Mouse (Mus musculus): Measurements from ENCODE around the gene Ppp3cb. TPM values are rescaled to one million over a fixed set of nuclear protein-coding genes. Genes with fewer than 3 reads are reported as not detected.
"Not testable (repeated sequence)": the region's sequence is repeated elsewhere in the genome, so short reads cannot be mapped to it uniquely, and the experiment has no call there.

Ppp3cb gene
- 55.8 and 56.9 TPM in 2 replicates for polyA plus RNA-seq (2014; fragmentation: Nextera tagmentation; extraction: Ambion mirVana)

- H3K36me3 ChIP-seq (ENCODE audit: control insufficient read depth, insufficient read depth, low read length), result no peaks in the 10 kb centered on the region; the same call in 1 of the 2 replicates
- H3K9me3 ChIP-seq (ENCODE audit: control insufficient read depth, low read length), result no peaks in the 10 kb centered on the region
- H3K27me3 ChIP-seq (ENCODE audit: control insufficient read depth, insufficient read depth, low read length), result no peaks in the 10 kb centered on the region
- H3K4me2 ChIP-seq (ENCODE audit: low read depth, severe bottlenecking), result peak within 1 kb of the TSS; percentile 44
- H3K9ac ChIP-seq (ENCODE audit: low read length), result peak within 1 kb of the TSS; percentile 96
- H3K4me1 ChIP-seq (ENCODE audit: control insufficient read depth, insufficient read depth, low read length), result no peaks in the 10 kb centered on the region
- H3K4me3 ChIP-seq (ENCODE audit: low read depth, low read length), result peak within 1 kb of the TSS; percentile 96
- ATAC-seq (ENCODE audit: insufficient number of reproducible peaks, low FRiP score, low TSS enrichment, low read depth) (peak; percentile 92), DNase-seq (ENCODE audit: low spot score) (peak; percentile 88)
- under 1% methylated on average over 24 of the region's 29 CpGs for WGBS
- peak within 1 kb of the TSS; percentile 99 for H3K27ac ChIP-seq (replicated peaks; ENCODE audit: low read depth, low read length)
Observed at GRCm38 (mm10) chr14:20546415-20546814, at the start of gene Ppp3cb. Gene Ppp3cb, minus strand, starts transcription at chr14:20546573.

DNA sequence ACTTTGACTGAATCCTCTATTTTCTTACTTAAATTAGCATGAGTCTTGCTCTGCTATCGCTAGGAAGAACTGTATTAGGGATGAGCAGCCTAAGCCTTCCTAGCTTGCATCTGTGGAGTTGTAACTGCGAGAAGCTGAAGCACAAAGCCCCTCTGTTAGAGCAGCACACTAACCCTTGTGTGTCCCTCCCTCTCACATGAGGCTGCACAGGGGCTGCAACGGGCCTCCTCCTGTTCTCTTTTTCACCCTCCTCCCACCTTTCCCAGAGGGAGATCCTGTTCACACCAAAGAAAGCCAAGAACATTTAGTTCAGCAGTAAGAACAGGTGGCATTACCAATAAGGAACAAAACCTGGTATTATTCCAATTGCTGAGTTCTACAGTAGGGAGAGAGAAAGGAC is 49.4 kb upstream of the Ppp3cb start:
- 50% methylated on average over 3 of the region's 3 CpGs for WGBS
- Histone ChIP-seq H3K27ac (replicated peaks; ENCODE audit: low read depth, low read length) (no peak overlapping the region), H3K9me3 (ENCODE audit: control insufficient read depth, low read length) (no peaks in the 10 kb centered on the region), H3K27me3 (ENCODE audit: control insufficient read depth, insufficient read depth, low read length) (no peaks in the 10 kb centered on the region), H3K4me1 (ENCODE audit: control insufficient read depth, insufficient read depth, low read length) (no peaks in the 10 kb centered on the region), H3K9ac (ENCODE audit: low read length) (no peak overlapping the region), H3K36me3 (ENCODE audit: control insufficient read depth, insufficient read depth, low read length) (no peaks in the 10 kb centered on the region), H3K4me3 (ENCODE audit: low read depth, low read length) (no peak overlapping the region), H3K4me2 (ENCODE audit: low read depth, severe bottlenecking) (no peak overlapping the region)
- DNase-seq (ENCODE audit: low spot score), result no peak
- ATAC-seq (ENCODE audit: insufficient number of reproducible peaks, low FRiP score, low TSS enrichment, low read depth), result no peak

GRCm38 (mm10) chr14:20587458-20587857 is 41.1 kb upstream of the Ppp3cb start:
- Histone ChIP-seq H3K9me3 (ENCODE audit: control insufficient read depth, low read length) (no peaks in the 10 kb centered on the region), H3K27ac (replicated peaks; ENCODE audit: low read depth, low read length) (no peak overlapping the region), H3K4me1 (ENCODE audit: control insufficient read depth, insufficient read depth, low read length) (no peaks in the 10 kb centered on the region), H3K36me3 (ENCODE audit: control insufficient read depth, insufficient read depth, low read length) (no peaks in the 10 kb centered on the region), H3K4me2 (ENCODE audit: low read depth, severe bottlenecking) (no peak overlapping the region), H3K9ac (ENCODE audit: low read length) (no peak overlapping the region), H3K4me3 (ENCODE audit: low read depth, low read length) (no peak overlapping the region), H3K27me3 (ENCODE audit: control insufficient read depth, insufficient read depth, low read length) (no peaks in the 10 kb centered on the region)
- DNase-seq (ENCODE audit: low spot score) (no peak), ATAC-seq (ENCODE audit: insufficient number of reproducible peaks, low FRiP score, low TSS enrichment, low read depth) (no peak)
- 78% methylated on average over 5 of the region's 5 CpGs for WGBS

- Histone ChIP-seq H3K27me3 (ENCODE audit: control insufficient read depth, insufficient read depth, low read length) (no peaks in the 10 kb centered on the region), H3K9ac (ENCODE audit: low read length) (no peak overlapping the region), H3K36me3 (ENCODE audit: control insufficient read depth, insufficient read depth, low read length) (no peaks in the 10 kb centered on the region), H3K9me3 (ENCODE audit: control insufficient read depth, low read length) (no peaks in the 10 kb centered on the region), H3K27ac (replicated peaks; ENCODE audit: low read depth, low read length) (no peak overlapping the region), H3K4me2 (ENCODE audit: low read depth, severe bottlenecking) (no peak overlapping the region), H3K4me3 (ENCODE audit: low read depth, low read length) (no peak overlapping the region), H3K4me1 (ENCODE audit: control insufficient read depth, insufficient read depth, low read length) (no peaks in the 10 kb centered on the region)
- 79% methylated on average over 6 of the region's 6 CpGs for WGBS
- DNase-seq (ENCODE audit: low spot score) (no peak), ATAC-seq (ENCODE audit: insufficient number of reproducible peaks, low FRiP score, low TSS enrichment, low read depth) (no peak)
Observed at GRCm38 (mm10) chr14:20578822-20579407, 32.5 kb upstream of the Ppp3cb start.

GRCm38 (mm10) chr14:20576179-20576578 is 29.8 kb upstream of the Ppp3cb start:
- H3K9ac ChIP-seq (ENCODE audit: low read length), result no peak overlapping the region
- no peak overlapping the region for H3K27ac ChIP-seq (replicated peaks; ENCODE audit: low read depth, low read length)
- no peaks in the 10 kb centered on the region for H3K9me3 ChIP-seq (ENCODE audit: control insufficient read depth, low read length)
- no peak overlapping the region for H3K4me3 ChIP-seq (ENCODE audit: low read depth, low read length)
- no peaks in the 10 kb centered on the region for H3K4me1 ChIP-seq (ENCODE audit: control insufficient read depth, insufficient read depth, low read length)
- no peaks in the 10 kb centered on the region for H3K36me3 ChIP-seq (ENCODE audit: control insufficient read depth, insufficient read depth, low read length)
- peak; percentile 76 for DNase-seq (ENCODE audit: low spot score)
- H3K27me3 ChIP-seq (ENCODE audit: control insufficient read depth, insufficient read depth, low read length), result no peaks in the 10 kb centered on the region
- 58% methylated on average over 7 of the region's 7 CpGs for WGBS
- no peak for ATAC-seq (ENCODE audit: insufficient number of reproducible peaks, low FRiP score, low TSS enrichment, low read depth)
- no peak overlapping the region for H3K4me2 ChIP-seq (ENCODE audit: low read depth, severe bottlenecking)

- not testable (repeated sequence) for H3K9me3 ChIP-seq (ENCODE audit: control insufficient read depth, low read length); DNase-seq (ENCODE audit: low spot score); ATAC-seq (ENCODE audit: insufficient number of reproducible peaks, low FRiP score, low TSS enrichment, low read depth); H3K27ac ChIP-seq (replicated peaks; ENCODE audit: low read depth, low read length); H3K4me2 ChIP-seq (ENCODE audit: low read depth, severe bottlenecking); H3K27me3 ChIP-seq (ENCODE audit: control insufficient read depth, insufficient read depth, low read length); H3K36me3 ChIP-seq (ENCODE audit: control insufficient read depth, insufficient read depth, low read length); H3K4me3 ChIP-seq (ENCODE audit: low read depth, low read length); H3K9ac ChIP-seq (ENCODE audit: low read length); H3K4me1 ChIP-seq (ENCODE audit: control insufficient read depth, insufficient read depth, low read length)
- WGBS, result 90% methylated on average over 3 of the region's 3 CpGs
Observed at GRCm38 (mm10) chr14:20573196-20573595, 26.8 kb upstream of the Ppp3cb start.

DNA sequence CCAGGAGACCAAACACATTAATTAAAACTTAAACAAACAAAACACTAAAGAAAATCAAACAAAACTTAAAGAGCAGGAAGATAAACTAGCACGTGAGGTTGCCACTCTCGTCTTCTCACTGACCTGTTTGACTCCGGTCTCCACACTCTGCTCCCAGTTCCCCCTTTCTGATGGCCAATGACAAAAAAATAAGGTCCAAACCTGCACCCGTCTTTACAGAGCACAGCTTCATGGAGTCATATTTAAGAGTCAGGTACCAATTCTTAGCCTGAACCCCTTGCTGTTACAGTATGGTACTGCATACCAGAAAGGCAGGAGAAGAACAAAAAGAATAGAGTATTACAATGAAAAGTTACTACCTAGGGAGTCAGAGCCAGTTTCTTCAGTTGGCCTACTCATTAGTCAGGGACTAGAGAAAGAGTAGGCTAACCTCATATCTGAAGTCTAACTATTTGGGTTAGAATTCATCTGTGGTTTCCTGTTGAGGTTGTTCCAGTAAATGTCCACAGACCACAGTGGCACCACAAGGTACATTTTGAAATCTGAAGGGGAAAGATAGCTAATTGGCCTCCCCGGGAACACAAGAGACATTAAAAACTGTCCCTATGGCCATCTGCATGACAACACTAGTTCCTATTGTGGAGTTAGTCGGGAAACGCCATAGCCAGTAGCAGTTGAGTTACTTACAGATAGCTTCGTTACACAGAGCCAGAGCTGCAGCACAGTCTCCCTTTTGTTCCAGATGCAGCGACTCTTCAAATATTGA is 19.1 kb upstream of the Ppp3cb start:
- Histone ChIP-seq H3K4me2 (ENCODE audit: low read depth, severe bottlenecking) (no peak overlapping the region), H3K27me3 (ENCODE audit: control insufficient read depth, insufficient read depth, low read length) (no peaks in the 10 kb centered on the region), H3K4me3 (ENCODE audit: low read depth, low read length) (no peak overlapping the region), H3K27ac (replicated peaks; ENCODE audit: low read depth, low read length) (no peak overlapping the region), H3K4me1 (ENCODE audit: control insufficient read depth, insufficient read depth, low read length) (no peaks in the 10 kb centered on the region), H3K9me3 (ENCODE audit: control insufficient read depth, low read length) (no peaks in the 10 kb centered on the region), H3K9ac (ENCODE audit: low read length) (no peak overlapping the region), H3K36me3 (ENCODE audit: control insufficient read depth, insufficient read depth, low read length) (peaks cover 10% of the 10 kb centered on the region)
- no peak for ATAC-seq (ENCODE audit: insufficient number of reproducible peaks, low FRiP score, low TSS enrichment, low read depth)
- WGBS, result 90% methylated on average over 9 of the region's 9 CpGs
- DNase-seq (ENCODE audit: low spot score), result no peak

GRCm38 (mm10) chr14:20564692-20565091 is 18.3 kb upstream of the Ppp3cb start:
- no peak for ATAC-seq (ENCODE audit: insufficient number of reproducible peaks, low FRiP score, low TSS enrichment, low read depth)
- H3K27me3 ChIP-seq (ENCODE audit: control insufficient read depth, insufficient read depth, low read length), result no peaks in the 10 kb centered on the region
- H3K4me3 ChIP-seq (ENCODE audit: low read depth, low read length), result no peak overlapping the region
- peak; percentile 25 for DNase-seq (ENCODE audit: low spot score)
- H3K4me1 ChIP-seq (ENCODE audit: control insufficient read depth, insufficient read depth, low read length), result no peaks in the 10 kb centered on the region
- no peak overlapping the region for H3K27ac ChIP-seq (replicated peaks; ENCODE audit: low read depth, low read length)
- no peak overlapping the region for H3K4me2 ChIP-seq (ENCODE audit: low read depth, severe bottlenecking)
- H3K9me3 ChIP-seq (ENCODE audit: control insufficient read depth, low read length), result no peaks in the 10 kb centered on the region
- H3K36me3 ChIP-seq (ENCODE audit: control insufficient read depth, insufficient read depth, low read length), result peaks cover 10% of the 10 kb centered on the region
- no peak overlapping the region for H3K9ac ChIP-seq (ENCODE audit: low read length)
- 76% methylated on average over 12 of the region's 12 CpGs for WGBS

Measured in limb, embryonic 11.5 days (tissue).